Mouse (Mus musculus): ENCODE data around the gene S1pr1. TPM values are rescaled to one million over a fixed set of nuclear protein-coding genes. Genes with fewer than 3 reads are reported as not detected.

The S1pr1 gene
- polyA plus RNA-seq, 1 experiment: 2.9 TPM

DNA sequence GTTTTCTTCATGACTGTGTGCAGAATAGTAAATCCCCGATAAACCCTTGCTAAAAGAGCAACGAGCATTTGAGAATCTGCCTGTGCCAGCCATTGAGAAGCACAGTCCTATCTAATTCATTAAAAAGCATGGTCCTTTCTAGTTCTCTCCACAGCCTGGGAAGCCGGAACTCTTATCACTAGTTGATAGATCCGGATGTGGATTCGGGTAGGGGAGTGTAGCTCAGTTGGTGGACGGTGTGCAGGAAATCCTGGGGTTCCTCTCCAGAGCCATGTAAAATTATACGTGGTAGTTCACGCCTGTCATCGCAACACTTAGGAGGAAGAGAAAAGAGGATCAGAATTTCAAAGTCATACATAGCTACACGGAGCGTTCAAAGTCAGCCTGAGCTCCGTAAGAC lies 21.5 kb downstream of the S1pr1 start:
- Histone ChIP-seq H3K79me3 (ENCODE audit: low read depth) (no peaks in the 10 kb centered on the region), H3K27me3 (ENCODE audit: control insufficient read depth, insufficient read depth, insufficient read length) (no peaks in the 10 kb centered on the region)

DNA sequence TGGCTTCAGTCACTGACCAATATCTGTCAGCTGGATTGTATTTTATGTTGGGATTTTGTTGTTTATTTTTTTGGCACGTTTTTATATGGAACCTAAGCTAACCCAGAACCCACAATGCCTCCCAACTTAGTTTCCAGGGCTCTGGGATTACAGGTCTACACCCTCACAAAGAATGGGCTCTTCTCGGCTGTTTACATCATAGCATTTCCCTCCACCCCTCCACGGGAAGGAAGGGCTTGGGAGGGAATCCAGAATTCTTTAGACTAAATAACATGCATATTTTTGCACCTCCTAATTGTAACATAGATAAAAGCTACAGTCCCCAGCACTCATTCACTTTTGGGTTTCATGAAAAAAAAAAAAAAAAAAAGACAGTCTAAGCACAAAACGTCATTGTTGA lies 22.0 kb downstream of the S1pr1 start:
- no peak for TF ChIP-seq MAX (IDR thresholded peaks at IDR 0.05)
- H3K36me3 ChIP-seq (ENCODE audit: control insufficient read depth, insufficient read depth): no peaks in the 10 kb centered on the region
- H3K4me3 ChIP-seq (ENCODE audit: insufficient read depth, poor library complexity, severe bottlenecking): no peak overlapping the region
- no peak overlapping the region for H3ac ChIP-seq (ENCODE audit: control insufficient read depth, insufficient read length, low read depth)
- H3K79me2 ChIP-seq (ENCODE audit: control insufficient read depth, insufficient read depth): no peaks in the 10 kb centered on the region
- H3K79me3 ChIP-seq (ENCODE audit: low read depth): no peaks in the 10 kb centered on the region
- H3K27me3 ChIP-seq (ENCODE audit: control insufficient read depth, insufficient read depth, insufficient read length): no peaks in the 10 kb centered on the region

More for the DNA sequence above, 21.5 kb downstream of the S1pr1 start:
- no peak for TF ChIP-seq FOSL1 (IDR thresholded peaks at IDR 0.05; ENCODE audit: insufficient read depth, low read length, poor library complexity, severe bottlenecking)
- TF ChIP-seq USF1 (IDR thresholded peaks at IDR 0.05; ENCODE audit: low read depth): no peak
- Histone ChIP-seq H3K36me3 (ENCODE audit: control insufficient read depth, insufficient read depth) (no peaks in the 10 kb centered on the region), H3K4me3 (ENCODE audit: insufficient read depth, poor library complexity, severe bottlenecking) (no peak overlapping the region), H3K79me2 (ENCODE audit: control insufficient read depth, insufficient read depth) (no peaks in the 10 kb centered on the region), H3ac (ENCODE audit: control insufficient read depth, insufficient read length, low read depth) (no peak overlapping the region)

DNA sequence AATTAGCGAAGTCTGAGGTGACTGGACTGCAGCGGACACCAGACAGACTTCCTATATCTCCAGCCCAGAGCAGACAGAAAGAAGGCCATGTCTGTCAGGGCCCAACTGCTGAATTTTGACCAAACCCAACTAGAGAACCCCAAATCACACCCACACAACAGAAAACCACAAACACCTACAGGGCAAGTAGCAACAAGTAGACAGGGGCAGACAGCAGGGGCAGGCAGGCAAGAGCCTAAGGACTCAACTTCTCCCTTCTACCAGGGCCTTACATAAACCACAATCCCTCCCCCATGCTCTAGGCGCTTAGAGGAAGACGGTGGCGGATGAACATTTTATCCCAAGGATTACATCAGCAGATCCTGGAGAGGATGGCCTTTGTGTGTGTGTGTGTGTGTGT lies 22.5 kb downstream of the S1pr1 start:
- Histone ChIP-seq H3K79me3 (ENCODE audit: low read depth) (no peaks in the 10 kb centered on the region), H3K4me3 (ENCODE audit: insufficient read depth, poor library complexity, severe bottlenecking) (no peak overlapping the region), H3K27me3 (ENCODE audit: control insufficient read depth, insufficient read depth, insufficient read length) (no peaks in the 10 kb centered on the region), H3K36me3 (ENCODE audit: control insufficient read depth, insufficient read depth) (no peaks in the 10 kb centered on the region), H3ac (ENCODE audit: control insufficient read depth, insufficient read length, low read depth) (no peak overlapping the region), H3K79me2 (ENCODE audit: control insufficient read depth, insufficient read depth) (no peaks in the 10 kb centered on the region)
- TF ChIP-seq USF1 (IDR thresholded peaks at IDR 0.05; ENCODE audit: low read depth) (no peak), CTCF (IDR thresholded peaks at IDR 0.05; ENCODE audit: control insufficient read depth, insufficient read depth, insufficient read length) (no peak), MAX (IDR thresholded peaks at IDR 0.05) (no peak), MYOG (IDR thresholded peaks at IDR 0.05; ENCODE audit: control insufficient read depth, extremely low read depth, insufficient read length) (no peak), FOSL1 (IDR thresholded peaks at IDR 0.05; ENCODE audit: insufficient read depth, low read length, poor library complexity, severe bottlenecking) (no peak), MYOD1 (IDR thresholded peaks at IDR 0.05; ENCODE audit: control insufficient read depth, insufficient read length, low read depth) (no peak), CEBPB (IDR thresholded peaks at IDR 0.05; ENCODE audit: low read depth) (no peak)

GRCm38 (mm10) chr3:115689920-115690319 lies 25.0 kb downstream of the S1pr1 start:
- H3K79me3 ChIP-seq (ENCODE audit: low read depth): no peaks in the 10 kb centered on the region

DNA sequence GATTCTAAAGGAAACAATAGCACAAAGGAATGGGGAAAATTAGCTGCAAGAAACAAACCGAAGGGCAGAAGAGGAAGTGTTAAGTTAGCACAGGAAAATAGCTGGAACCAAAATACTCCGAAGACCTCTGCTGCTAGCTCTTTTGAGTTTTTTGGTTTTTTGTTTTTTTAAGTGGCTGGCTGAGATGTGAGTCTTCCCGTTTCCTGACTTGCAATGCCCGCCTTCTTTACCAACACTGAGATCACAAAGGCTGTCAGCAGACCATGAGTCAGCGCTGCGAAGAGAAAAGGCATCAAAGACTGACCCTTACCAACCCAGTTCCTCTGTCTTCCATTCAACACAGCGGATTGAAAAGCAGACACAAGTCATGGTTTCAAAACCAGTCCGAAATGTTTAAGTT lies 25.5 kb downstream of the S1pr1 start:
- Histone ChIP-seq H3K79me3 (ENCODE audit: low read depth) (no peaks in the 10 kb centered on the region), H3ac (ENCODE audit: control insufficient read depth, insufficient read length, low read depth) (no peak overlapping the region), H3K79me2 (ENCODE audit: control insufficient read depth, insufficient read depth) (no peaks in the 10 kb centered on the region), H3K36me3 (ENCODE audit: control insufficient read depth, insufficient read depth) (no peaks in the 10 kb centered on the region), H3K27me3 (ENCODE audit: control insufficient read depth, insufficient read depth, insufficient read length) (no peaks in the 10 kb centered on the region), H3K4me3 (ENCODE audit: insufficient read depth, poor library complexity, severe bottlenecking) (no peak overlapping the region)
- TF ChIP-seq MYOG (IDR thresholded peaks at IDR 0.05; ENCODE audit: control insufficient read depth, extremely low read depth, insufficient read length) (no peak), MAX (IDR thresholded peaks at IDR 0.05) (no peak), MYOD1 (IDR thresholded peaks at IDR 0.05; ENCODE audit: control insufficient read depth, insufficient read length, low read depth) (no peak), USF1 (IDR thresholded peaks at IDR 0.05; ENCODE audit: low read depth) (no peak), CEBPB (IDR thresholded peaks at IDR 0.05; ENCODE audit: low read depth) (no peak), FOSL1 (IDR thresholded peaks at IDR 0.05; ENCODE audit: insufficient read depth, low read length, poor library complexity, severe bottlenecking) (no peak), CTCF (IDR thresholded peaks at IDR 0.05; ENCODE audit: control insufficient read depth, insufficient read depth, insufficient read length) (no peak)

More at GRCm38 (mm10) chr3:115689920-115690319, 25.0 kb downstream of the S1pr1 start:
- TF ChIP-seq USF1 (IDR thresholded peaks at IDR 0.05; ENCODE audit: low read depth) (no peak), CEBPB (IDR thresholded peaks at IDR 0.05; ENCODE audit: low read depth) (no peak), CTCF (IDR thresholded peaks at IDR 0.05; ENCODE audit: control insufficient read depth, insufficient read depth, insufficient read length) (no peak), MAX (IDR thresholded peaks at IDR 0.05) (no peak)
- H3K36me3 ChIP-seq (ENCODE audit: control insufficient read depth, insufficient read depth): no peaks in the 10 kb centered on the region
- H3K79me2 ChIP-seq (ENCODE audit: control insufficient read depth, insufficient read depth): no peaks in the 10 kb centered on the region
- no peak overlapping the region for H3K4me3 ChIP-seq (ENCODE audit: insufficient read depth, poor library complexity, severe bottlenecking)
- H3ac ChIP-seq (ENCODE audit: control insufficient read depth, insufficient read length, low read depth): no peak overlapping the region
- H3K27me3 ChIP-seq (ENCODE audit: control insufficient read depth, insufficient read depth, insufficient read length): no peaks in the 10 kb centered on the region

DNA sequence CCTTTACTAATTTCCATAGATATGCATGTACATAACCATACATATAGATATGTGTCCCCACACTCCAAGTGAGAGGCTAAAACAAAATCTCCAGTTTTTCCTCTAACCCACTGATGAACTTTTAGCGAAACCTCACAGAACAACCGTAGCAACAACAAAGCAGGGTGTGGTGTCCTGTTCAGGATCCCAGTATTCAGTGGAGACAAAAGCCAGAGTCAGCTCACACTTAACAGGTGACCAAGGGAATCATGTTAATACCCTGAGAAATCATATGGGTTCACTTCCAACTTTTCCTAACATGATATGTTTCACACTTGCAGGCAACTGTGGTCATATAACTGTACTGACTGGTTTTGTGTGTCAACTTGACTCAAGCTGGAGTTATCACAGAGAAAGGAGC lies 27.1 kb downstream of the S1pr1 start:
- Histone ChIP-seq H3ac (ENCODE audit: control insufficient read depth, insufficient read length, low read depth) (no peak overlapping the region), H3K36me3 (ENCODE audit: control insufficient read depth, insufficient read depth) (no peaks in the 10 kb centered on the region), H3K79me3 (ENCODE audit: low read depth) (no peaks in the 10 kb centered on the region), H3K79me2 (ENCODE audit: control insufficient read depth, insufficient read depth) (no peaks in the 10 kb centered on the region), H3K27me3 (ENCODE audit: control insufficient read depth, insufficient read depth, insufficient read length) (no peaks in the 10 kb centered on the region), H3K4me3 (ENCODE audit: insufficient read depth, poor library complexity, severe bottlenecking) (no peak overlapping the region)
- TF ChIP-seq MYOD1 (IDR thresholded peaks at IDR 0.05; ENCODE audit: control insufficient read depth, insufficient read length, low read depth): no peak
- TF ChIP-seq CEBPB (IDR thresholded peaks at IDR 0.05; ENCODE audit: low read depth): no peak
- TF ChIP-seq CTCF (IDR thresholded peaks at IDR 0.05; ENCODE audit: control insufficient read depth, insufficient read depth, insufficient read length): no peak
- TF ChIP-seq MYOG (IDR thresholded peaks at IDR 0.05; ENCODE audit: control insufficient read depth, extremely low read depth, insufficient read length): no peak
- TF ChIP-seq FOSL1 (IDR thresholded peaks at IDR 0.05; ENCODE audit: insufficient read depth, low read length, poor library complexity, severe bottlenecking): no peak
- TF ChIP-seq MAX (IDR thresholded peaks at IDR 0.05): no peak
- no peak for TF ChIP-seq USF1 (IDR thresholded peaks at IDR 0.05; ENCODE audit: low read depth)
